Mouse (Mus musculus) cerebellum, adult 2 months (tissue): ENCODE data around the gene Iqgap1.

ENCODE experiments used
- CTCF ChIP-seq: fragments of 200-500 bp; IDR thresholded peaks from 2 replicates; pipeline ENCODE4 v1.5.1; 2011; ENCODE audit warnings: low read depth, mild to moderate bottlenecking, control low read depth, low read length, moderate library complexity, borderline replicate concordance; ENCODE audit not compliant: insufficient read depth
- POLR2A ChIP-seq: fragments of 200-500 bp; IDR thresholded peaks from 2 replicates; pipeline ENCODE4 v1.6.1; 2011; ENCODE audit warnings: low read length, control low read depth, borderline replicate concordance; ENCODE audit not compliant: insufficient read depth

DNA sequence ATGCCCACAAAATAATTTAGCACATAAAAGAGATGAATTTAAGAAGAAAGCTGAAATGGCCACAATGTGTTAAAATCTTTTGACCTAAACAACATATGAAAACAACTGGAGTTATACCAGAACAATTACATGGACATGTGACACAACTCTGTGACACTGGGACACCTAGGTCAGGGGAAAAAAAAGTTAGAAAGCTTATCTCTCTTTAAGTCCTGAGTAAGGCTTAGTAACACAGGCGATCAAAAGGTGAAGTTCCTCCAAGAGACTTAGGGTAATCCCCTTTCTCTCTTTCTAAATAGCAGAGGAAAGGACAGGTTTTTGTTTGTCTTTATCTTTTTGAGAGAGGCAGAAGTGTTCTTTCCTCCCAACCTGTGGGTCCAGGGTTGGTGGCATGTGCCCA, 14.5 kb upstream of the Iqgap1 start:
- TF ChIP-seq POLR2A, result no peak
- TF ChIP-seq CTCF, result no peak
